Mouse (Mus musculus): ENCODE data around the gene Egfl7. TPM values are rescaled to one million over a fixed set of nuclear protein-coding genes. Genes with fewer than 3 reads are reported as not detected.

The Egfl7 gene
- total RNA-seq, 2 experiments from 2014 or later, result 64.1 to 106 TPM

- intact Hi-C loops (cut with DNase I; ENCODE audit: low total_unique reads), result no loop called here
- peak; percentile 83 for DNase-seq
Measured at GRCm38 (mm10) chr2:26603720-26604671, 24.2 kb downstream of the Egfl7 start, which contains the start of gene Agpat2. Gene Agpat2 (minus strand): TSS chr2:26604417.

GRCm38 (mm10) chr2:26605331-26605730 is 25.5 kb downstream of the Egfl7 start:
- intact Hi-C loops (cut with DNase I; ENCODE audit: low total_unique reads), result no loop called here
- DNase-seq, result no peak

GRCm38 (mm10) chr2:26606579-26606978 is 26.8 kb downstream of the Egfl7 start:
- no peak for DNase-seq
- intact Hi-C loops (cut with DNase I; ENCODE audit: low total_unique reads), result no loop called here

GRCm38 (mm10) chr2:26607056-26607910 is 27.5 kb downstream of the Egfl7 start:
- peak; percentile 55 for DNase-seq
- intact Hi-C loops (cut with DNase I; ENCODE audit: low total_unique reads), result no loop called here

- intact Hi-C loops (cut with DNase I; ENCODE audit: low total_unique reads), result no loop called here
- no peak for DNase-seq
Measured at GRCm38 (mm10) chr2:26608781-26609180, 29.0 kb downstream of the Egfl7 start.

GRCm38 (mm10) chr2:26609261-26609661 is 29.4 kb downstream of the Egfl7 start:
- peak; percentile 56 for DNase-seq

GRCm38 (mm10) chr2:26610526-26610925 is 30.7 kb downstream of the Egfl7 start:
- intact Hi-C loops (cut with DNase I; ENCODE audit: low total_unique reads), result no loop called here
- no peak for DNase-seq

More at GRCm38 (mm10) chr2:26609261-26609661, 29.4 kb downstream of the Egfl7 start:
- intact Hi-C loops (cut with DNase I; ENCODE audit: low total_unique reads), result no loop called here

- intact Hi-C loops (cut with DNase I; ENCODE audit: low total_unique reads), result no loop called here
- DNase-seq, result no peak
Measured at GRCm38 (mm10) chr2:26611054-26611453, 31.2 kb downstream of the Egfl7 start.

GRCm38 (mm10) chr2:26611896-26612295 is 32.1 kb downstream of the Egfl7 start:
- intact Hi-C loops (cut with DNase I; ENCODE audit: low total_unique reads), result no loop called here
- no peak for DNase-seq

GRCm38 (mm10) chr2:26614903-26615302 is 35.1 kb downstream of the Egfl7 start:
- intact Hi-C loops (cut with DNase I; ENCODE audit: low total_unique reads), result no loop called here
- no peak for DNase-seq

GRCm38 (mm10) chr2:26615459-26616124 is 35.8 kb downstream of the Egfl7 start:
- intact Hi-C loops (cut with DNase I; ENCODE audit: low total_unique reads), result no loop called here
- no peak for DNase-seq

- DNase-seq, result no peak
- intact Hi-C loops (cut with DNase I; ENCODE audit: low total_unique reads), result no loop called here
Measured at GRCm38 (mm10) chr2:26617331-26617730, 37.5 kb downstream of the Egfl7 start.

- DNase-seq, result no peak
- intact Hi-C loops (cut with DNase I; ENCODE audit: low total_unique reads), result no loop called here
Measured at GRCm38 (mm10) chr2:26617928-26618327, 38.1 kb downstream of the Egfl7 start.

- intact Hi-C loops (cut with DNase I; ENCODE audit: low total_unique reads), result no loop called here
- no peak for DNase-seq
Measured at GRCm38 (mm10) chr2:26621246-26621645, 41.4 kb downstream of the Egfl7 start.

GRCm38 (mm10) chr2:26622984-26623383 is 43.2 kb downstream of the Egfl7 start:
- no peak for DNase-seq
- intact Hi-C loops (cut with DNase I; ENCODE audit: low total_unique reads), result no loop called here

- DNase-seq, result no peak
- intact Hi-C loops (cut with DNase I; ENCODE audit: low total_unique reads), result no loop called here
Measured at GRCm38 (mm10) chr2:26625419-26625818, 45.6 kb downstream of the Egfl7 start.

GRCm38 (mm10) chr2:26626081-26626480 is 46.3 kb downstream of the Egfl7 start:
- DNase-seq, result no peak
- intact Hi-C loops (cut with DNase I; ENCODE audit: low total_unique reads), result no loop called here

- intact Hi-C loops (cut with DNase I; ENCODE audit: low total_unique reads), result no loop called here
- DNase-seq, result peak; percentile 75
Measured at GRCm38 (mm10) chr2:26627921-26628739, 48.3 kb downstream of the Egfl7 start, which contains the start of gene Fam69b. Gene Fam69b (plus strand): TSS chr2:26628457.
